Mouse (Mus musculus): ENCODE measurements around the gene Fgf8. TPM values are rescaled to one million over a fixed set of nuclear protein-coding genes. Genes with fewer than 3 reads are reported as not detected.

Fgf8 gene
- polyA plus RNA-seq, 1 experiment from 2014 or later, result 0.15 TPM

Other genes with a start within 250 kb of the Fgf8 start
- gene Poll, start 182.4 kb downstream of the Fgf8 start, polyA plus RNA-seq (2015; fragmentation: Nextera tagmentation; extraction: Ambion mirVana), result 14.4 and 15.5 TPM in 2 replicates
- gene Gm17018, start 182.3 kb downstream of the Fgf8 start, polyA plus RNA-seq (2015; fragmentation: Nextera tagmentation; extraction: Ambion mirVana), result 46.0 and 53.7 TPM in 2 replicates
- 6.0 and 6.2 TPM in 2 replicates for gene Fbxw4, start 82.6 kb downstream of the Fgf8 start, polyA plus RNA-seq (2015; fragmentation: Nextera tagmentation; extraction: Ambion mirVana)
- gene Npm3, start 6.7 kb upstream of the Fgf8 start, polyA plus RNA-seq (2015; fragmentation: Nextera tagmentation; extraction: Ambion mirVana), result 17.0 and 17.9 TPM in 2 replicates
- 53.0 and 55.9 TPM in 2 replicates for gene Mgea5, start 40.9 kb upstream of the Fgf8 start, polyA plus RNA-seq (2015; fragmentation: Nextera tagmentation; extraction: Ambion mirVana)
- gene Kcnip2, start 73.1 kb upstream of the Fgf8 start, polyA plus RNA-seq (2015; fragmentation: Nextera tagmentation; extraction: Ambion mirVana), result 2.1 and 2.5 TPM in 2 replicates